Mouse (Mus musculus): ENCODE results near the gene Lgals3bp.
"Not testable (repeated sequence)": the region's sequence is repeated elsewhere in the genome, so short reads cannot be mapped to it uniquely, and the experiment has no call there.

Lgals3bp gene

GRCm38 (mm10) chr11:118397806-118398530 is 3.9 kb downstream of the Lgals3bp start:
- no peak for DNase-seq

GRCm38 (mm10) chr11:118394538-118394937 is 7.4 kb downstream of the Lgals3bp start:
- no peak for DNase-seq

- no peak for DNase-seq
These were observed 7.9 kb downstream of the Lgals3bp start for GRCm38 (mm10) chr11:118393991-118394390.

GRCm38 (mm10) chr11:118387816-118388215 is 14.1 kb downstream of the Lgals3bp start:
- DNase-seq: not testable (repeated sequence)

GRCm38 (mm10) chr11:118379251-118380009 is 22.5 kb downstream of the Lgals3bp start:
- peak; percentile 77 for DNase-seq

- no peak for DNase-seq
These were observed 23.2 kb downstream of the Lgals3bp start for GRCm38 (mm10) chr11:118378656-118379055.

- DNase-seq: not testable (repeated sequence)
These were observed 25.6 kb downstream of the Lgals3bp start for GRCm38 (mm10) chr11:118376323-118376722.

- no peak for DNase-seq
These were observed 26.0 kb downstream of the Lgals3bp start for GRCm38 (mm10) chr11:118375881-118376280.

- no peak for DNase-seq
These were observed 26.4 kb downstream of the Lgals3bp start for GRCm38 (mm10) chr11:118375461-118375860.

GRCm38 (mm10) chr11:118375006-118375405 is 26.9 kb downstream of the Lgals3bp start:
- no peak for DNase-seq

GRCm38 (mm10) chr11:118374506-118374905 is 27.4 kb downstream of the Lgals3bp start:
- DNase-seq: no peak

- DNase-seq: no peak
These were observed 29.3 kb downstream of the Lgals3bp start for GRCm38 (mm10) chr11:118372641-118373040.

- DNase-seq: no peak
These were observed 30.0 kb downstream of the Lgals3bp start for GRCm38 (mm10) chr11:118371876-118372275.

GRCm38 (mm10) chr11:118369657-118370056 is 32.2 kb downstream of the Lgals3bp start:
- no peak for DNase-seq

GRCm38 (mm10) chr11:118369251-118369650 is 32.6 kb downstream of the Lgals3bp start:
- DNase-seq: no peak

GRCm38 (mm10) chr11:118368330-118368729 is 33.6 kb downstream of the Lgals3bp start:
- no peak for DNase-seq

GRCm38 (mm10) chr11:118366559-118366958 is 35.3 kb downstream of the Lgals3bp start:
- no peak for DNase-seq

- DNase-seq: no peak
These were observed 35.8 kb downstream of the Lgals3bp start for GRCm38 (mm10) chr11:118366108-118366507.

GRCm38 (mm10) chr11:118365171-118365570 is 36.7 kb downstream of the Lgals3bp start:
- DNase-seq: no peak

GRCm38 (mm10) chr11:118364021-118364420 is 37.9 kb downstream of the Lgals3bp start:
- no peak for DNase-seq

GRCm38 (mm10) chr11:118362971-118363518 is 38.8 kb downstream of the Lgals3bp start:
- peak; percentile 43 for DNase-seq

- DNase-seq: no peak
These were observed 39.4 kb downstream of the Lgals3bp start for GRCm38 (mm10) chr11:118362501-118362900.

GRCm38 (mm10) chr11:118360907-118361341 is 41.0 kb downstream of the Lgals3bp start:
- DNase-seq: no peak

GRCm38 (mm10) chr11:118360491-118360890 is 41.4 kb downstream of the Lgals3bp start:
- no peak for DNase-seq
